Mouse (Mus musculus) CD4-positive, CD25-positive, alpha-beta regulatory T cell, adult 2 months (primary cell): ENCODE data around the gene Adamts2.

ENCODE experiments used
- DNase-seq: peaks from one replicate; pipeline ENCODE4 v3.0.0-alpha.2; 2012; ENCODE audit warnings: low read depth, low spot score

Adamts2 gene

DNA sequence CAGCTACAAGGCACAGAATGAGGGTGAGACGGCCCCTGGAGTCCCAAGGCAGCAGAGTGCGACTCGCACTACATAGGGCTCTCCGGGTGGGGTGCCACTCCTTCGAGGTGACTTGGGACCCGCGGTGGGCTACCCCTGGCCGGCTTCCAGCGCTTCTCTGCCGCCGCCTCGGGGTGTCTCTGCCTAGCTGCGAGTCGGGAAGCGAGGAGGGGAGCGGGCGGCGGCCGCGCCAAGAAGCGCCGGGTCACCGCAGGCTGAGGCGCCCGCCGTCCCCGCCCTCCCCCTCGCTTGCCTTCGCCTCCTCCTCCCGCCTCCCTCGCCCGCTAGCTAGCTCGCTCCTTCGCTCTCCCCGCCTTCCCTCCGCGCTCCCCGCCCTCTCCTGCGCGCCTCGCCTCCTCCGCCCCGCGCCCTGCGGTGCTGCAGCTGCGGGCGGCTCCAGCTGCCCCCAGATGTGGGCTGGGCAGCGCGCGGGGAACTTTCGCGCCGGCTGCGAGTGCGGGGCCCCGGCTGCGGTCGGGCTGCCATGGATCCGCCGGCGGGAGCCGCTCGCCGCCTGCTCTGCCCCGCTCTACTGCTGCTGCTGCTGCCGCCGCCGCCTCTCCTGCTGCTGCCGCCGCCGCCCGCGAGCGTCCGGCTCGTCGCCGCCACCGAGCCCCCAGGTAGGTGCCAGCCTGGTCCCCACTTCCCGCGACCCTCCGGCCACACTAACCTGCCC is at the start of gene Adamts2:
Adamts2 (plus strand) TSS at position 444 of the 715 bp plus-strand sequence.
- DNase-seq: no peak

DNA sequence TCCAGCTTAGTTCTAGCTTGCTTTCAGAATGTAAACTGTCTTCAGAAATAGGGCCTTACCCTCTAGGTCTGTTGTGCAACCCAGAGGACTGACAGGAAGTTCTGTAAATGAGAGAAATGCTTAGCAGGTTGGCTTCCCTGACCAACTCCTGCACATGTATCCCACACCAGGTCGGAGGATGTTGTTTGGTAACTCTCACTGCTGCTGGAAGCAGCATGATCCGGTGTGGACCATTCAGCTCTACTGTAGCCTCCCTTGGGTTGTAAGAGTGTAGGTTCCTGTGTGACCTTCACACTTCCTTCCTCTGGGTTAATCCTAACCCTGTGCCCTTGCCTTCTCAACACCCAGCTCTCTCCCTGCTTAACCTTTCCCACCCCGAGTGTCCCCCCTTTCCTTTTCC is 44.8 kb upstream of the Adamts2 start:
- no peak for DNase-seq

GRCm38 (mm10) chr11:50559108-50559507 is 42.8 kb upstream of the Adamts2 start:
- DNase-seq: peak; percentile 39

- peak; percentile 40 for DNase-seq
Measured at GRCm38 (mm10) chr11:50565466-50566211, 36.2 kb upstream of the Adamts2 start.

DNA sequence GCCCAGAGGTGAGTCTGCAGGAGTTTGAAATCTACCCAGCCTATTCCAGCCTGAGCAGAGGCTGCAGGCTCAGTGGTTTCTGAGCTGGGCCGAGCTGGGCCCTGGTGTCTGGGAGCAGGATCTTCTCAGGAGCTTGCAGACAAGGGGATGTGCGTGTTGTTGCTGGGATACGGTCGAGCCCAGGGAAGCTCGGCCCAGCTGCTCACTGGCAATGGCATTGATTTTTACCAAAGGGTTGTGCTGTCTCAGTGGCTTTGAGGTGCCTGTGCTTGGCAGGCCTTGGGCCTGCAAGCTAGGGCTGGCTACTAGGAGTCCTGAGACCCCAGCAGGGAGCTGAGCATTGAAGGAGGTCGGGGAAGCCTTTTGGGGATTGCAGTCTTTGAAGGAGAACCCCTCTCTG is 30.4 kb upstream of the Adamts2 start:
- no peak for DNase-seq

DNA sequence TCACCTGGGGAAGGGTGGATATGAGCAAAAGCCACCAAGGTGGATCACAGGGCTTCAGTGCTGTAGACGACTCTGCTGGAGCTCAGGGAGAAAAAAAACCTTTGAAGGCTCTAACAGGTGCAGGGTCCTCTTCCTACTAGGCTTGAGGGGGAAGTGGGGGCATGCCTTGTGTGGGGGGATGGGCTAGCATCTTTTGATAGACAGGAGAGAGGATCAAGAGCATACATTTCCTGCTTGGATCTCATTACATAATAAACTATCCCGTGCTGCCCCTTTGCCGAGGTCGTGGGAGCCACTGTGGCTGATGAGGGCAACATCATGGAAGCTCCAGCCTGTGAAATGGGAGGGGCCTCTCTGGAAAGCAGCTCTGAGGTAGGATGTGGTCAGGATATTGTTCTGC is 25.4 kb upstream of the Adamts2 start:
- DNase-seq: no peak

DNA sequence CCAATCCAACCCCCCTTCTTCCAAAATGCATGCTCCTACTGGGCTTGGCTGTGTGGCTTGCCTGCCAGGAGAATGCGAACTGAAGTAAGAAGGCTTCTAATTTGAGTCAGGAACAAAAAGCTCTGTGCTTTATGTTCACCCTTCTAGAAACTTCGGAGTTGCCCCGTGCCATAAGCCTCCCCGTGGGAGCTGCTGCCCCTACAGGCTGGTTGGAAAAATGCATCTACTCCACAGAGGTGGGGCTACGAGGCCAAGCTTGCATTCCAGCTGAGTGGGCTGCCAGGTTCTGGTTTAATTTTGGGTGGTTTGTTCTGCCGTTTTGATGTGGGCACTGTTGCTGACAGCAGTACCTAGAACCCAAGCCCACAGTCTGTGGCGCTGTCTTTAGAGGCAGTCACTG is 14.9 kb upstream of the Adamts2 start:
- DNase-seq: peak; percentile 58

GRCm38 (mm10) chr11:50587787-50588186 is 14.1 kb upstream of the Adamts2 start:
- DNase-seq: peak; percentile 68

- peak; percentile 55 for DNase-seq
Measured at GRCm38 (mm10) chr11:50589060-50589459, 12.8 kb upstream of the Adamts2 start.

DNA sequence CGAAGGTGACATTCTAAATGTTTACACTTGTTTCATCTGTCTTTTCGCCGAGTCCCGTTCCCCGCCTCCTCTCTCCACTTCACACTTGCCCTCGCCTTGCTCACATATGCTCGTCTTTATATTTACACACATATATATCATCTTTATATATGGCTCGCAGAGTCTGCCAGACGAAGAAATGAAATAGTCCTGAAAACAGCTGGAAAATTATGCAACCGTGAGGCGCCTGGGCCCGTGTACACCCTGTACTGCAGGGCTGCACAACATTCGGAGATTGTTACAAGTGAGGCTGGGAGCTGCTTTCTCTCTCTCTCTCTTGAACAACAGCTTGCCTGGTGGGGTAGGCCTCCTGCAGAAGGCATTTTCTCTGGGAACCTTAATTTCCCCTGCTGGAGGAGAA is 10.8 kb upstream of the Adamts2 start:
- no peak for DNase-seq

DNA sequence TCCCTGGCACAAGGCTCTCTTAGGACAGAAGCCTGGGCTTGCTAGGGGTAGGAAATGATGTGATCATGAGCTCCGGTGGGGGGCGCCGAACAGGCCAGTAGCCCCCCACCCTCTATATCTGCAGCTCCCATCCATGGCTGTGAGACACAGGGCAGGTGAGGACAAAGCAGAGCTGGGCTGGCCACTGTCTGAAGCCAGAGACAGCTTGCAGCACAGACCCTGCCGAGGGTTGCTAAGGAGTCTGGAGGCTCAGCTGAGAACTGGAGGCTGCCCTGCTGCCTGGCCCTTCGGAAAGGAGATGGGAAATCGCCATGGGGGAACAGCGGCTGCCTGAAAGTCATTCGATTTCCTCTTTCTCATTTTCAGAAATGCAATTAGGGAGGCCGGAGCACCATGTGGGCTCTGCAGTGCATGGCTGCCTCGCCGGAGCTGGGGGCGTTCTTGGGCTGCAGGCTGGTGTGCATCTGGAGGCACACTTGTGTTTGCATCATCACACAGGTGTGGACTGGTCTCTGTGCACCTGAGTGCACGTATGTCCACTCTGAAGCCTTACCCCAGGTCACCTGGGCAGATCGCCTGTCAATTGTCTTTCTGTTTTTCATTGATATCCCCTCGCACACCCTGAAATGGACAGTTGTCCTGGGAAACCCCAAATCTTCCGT is 8.9 kb upstream of the Adamts2 start:
- DNase-seq: no peak

GRCm38 (mm10) chr11:50596571-50596970 is 5.3 kb upstream of the Adamts2 start:
- DNase-seq: no peak

DNA sequence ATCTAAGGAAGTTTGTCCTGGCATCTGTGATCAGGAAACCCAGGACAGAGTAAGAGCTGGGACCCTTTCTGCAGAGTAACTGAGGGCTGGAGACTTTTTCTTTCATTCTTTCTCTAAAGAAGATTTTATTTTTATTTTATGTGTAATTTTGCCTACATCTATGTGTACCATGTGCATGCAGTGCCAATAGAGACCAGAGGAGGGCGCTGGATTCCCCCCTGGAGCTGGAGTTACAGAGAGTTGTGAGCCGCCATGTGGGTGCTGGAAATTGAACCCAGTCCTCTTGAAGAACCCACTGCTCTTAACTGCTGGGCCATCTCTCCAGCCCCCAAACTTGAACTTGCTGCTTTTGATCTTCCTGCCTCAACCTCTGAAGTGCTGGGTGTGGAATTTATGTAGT is 2.7 kb upstream of the Adamts2 start:
- no peak for DNase-seq

- DNase-seq: no peak
Measured at GRCm38 (mm10) chr11:50602356-50603081, 635 bp downstream of the Adamts2 start.

DNA sequence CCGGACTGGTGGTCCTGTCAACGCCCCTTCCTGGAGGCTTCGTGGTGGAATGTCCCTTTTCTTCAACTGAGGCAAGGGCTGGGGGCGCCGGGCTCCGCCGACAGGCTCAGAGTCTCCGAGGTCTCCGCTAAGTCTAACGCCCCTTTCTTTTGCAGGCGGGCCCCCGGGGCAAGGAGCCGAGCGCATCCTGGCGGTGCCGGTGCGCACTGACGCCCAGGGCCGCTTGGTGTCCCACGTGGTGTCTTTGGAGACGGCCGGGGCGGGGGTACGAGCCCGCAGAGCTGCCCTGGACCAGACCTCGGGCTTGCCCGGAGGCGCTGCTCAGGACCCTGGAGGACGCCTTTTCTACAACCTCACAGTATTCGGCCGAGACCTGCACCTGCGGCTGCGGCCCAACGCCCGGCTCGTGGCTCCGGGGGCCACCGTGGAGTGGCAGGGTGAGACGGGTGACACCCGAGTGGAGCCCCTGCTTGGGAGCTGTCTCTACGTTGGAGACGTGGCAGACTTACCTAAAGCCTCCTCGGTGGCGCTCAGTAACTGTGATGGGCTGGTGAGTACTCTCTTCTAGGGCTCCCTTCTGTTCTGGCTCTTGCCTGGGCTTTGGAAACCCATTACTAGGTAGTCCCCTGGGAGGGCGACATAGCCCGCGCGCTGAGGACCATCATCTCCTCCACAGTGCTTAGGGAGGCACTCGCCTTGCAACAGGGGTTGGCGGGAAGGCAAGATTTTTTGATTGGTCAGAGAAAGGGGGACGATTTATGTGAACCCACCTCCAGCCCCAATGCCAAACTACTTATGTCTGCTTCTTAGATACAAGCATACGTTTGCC is 1.4 kb downstream of the Adamts2 start:
- no peak for DNase-seq

- DNase-seq: no peak
Measured at GRCm38 (mm10) chr11:50604371-50604770, 2.5 kb downstream of the Adamts2 start.

- no peak for DNase-seq
Measured at GRCm38 (mm10) chr11:50611181-50611580, 9.3 kb downstream of the Adamts2 start.

GRCm38 (mm10) chr11:50617015-50617543 is 15.2 kb downstream of the Adamts2 start:
- DNase-seq: no peak

DNA sequence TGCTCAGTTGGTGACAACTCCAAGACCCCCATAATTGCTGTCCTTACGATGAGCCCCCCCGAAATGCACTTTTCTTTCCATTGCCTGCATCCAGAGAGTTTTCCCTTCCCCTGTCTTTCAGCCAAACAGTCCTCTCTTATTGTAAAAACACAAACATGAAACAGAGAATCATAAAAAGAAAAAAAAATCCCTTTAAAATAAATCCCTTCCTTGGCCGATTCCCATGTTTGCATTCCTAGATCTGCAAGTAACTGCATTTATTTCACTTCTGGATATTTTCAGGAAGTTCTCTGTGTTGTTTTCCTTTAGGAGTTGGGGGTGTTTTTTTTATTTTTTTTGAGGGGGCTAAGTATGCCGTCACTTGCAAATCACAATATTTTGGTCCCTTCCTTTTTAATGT is 19.0 kb downstream of the Adamts2 start:
- no peak for DNase-seq

DNA sequence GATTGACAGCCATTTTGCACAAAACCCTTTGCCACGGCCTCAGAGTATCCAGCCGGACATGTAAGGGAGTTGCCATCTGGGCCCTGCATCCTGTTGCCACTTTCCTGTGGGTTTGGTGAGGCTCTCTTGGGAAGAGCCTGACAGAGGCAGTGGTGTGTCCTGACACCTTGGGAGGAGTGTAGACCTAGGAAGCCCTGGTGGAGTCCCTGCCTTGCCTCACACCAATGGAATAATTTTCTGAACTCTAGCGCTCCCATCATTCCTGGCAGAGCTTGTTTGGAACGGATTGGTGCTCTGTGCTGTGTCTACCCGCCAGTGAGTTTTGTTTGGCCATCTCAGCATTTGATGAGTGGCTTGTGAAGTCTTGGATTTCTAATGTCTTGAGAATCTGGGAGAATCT is 19.5 kb downstream of the Adamts2 start:
- no peak for DNase-seq

- no peak for DNase-seq
Measured at GRCm38 (mm10) chr11:50622238-50622726, 20.4 kb downstream of the Adamts2 start.
